Mouse (Mus musculus) heart, adult 2 months (tissue): ENCODE measurements around the gene Sipa1l2.

ENCODE experiments used
- CTCF ChIP-seq: fragments of 200-600 bp; IDR thresholded peaks from 2 replicates; pipeline ENCODE4 v1.8.1; 2022; ENCODE audit warnings: antibody characterized with exemption, mild to moderate bottlenecking, moderate library complexity
- EP300 ChIP-seq: fragments of 200-500 bp; IDR thresholded peaks from 2 replicates; pipeline ENCODE4 v1.6.1; 2011; ENCODE audit warnings: low read depth, low read length, control low read depth; ENCODE audit not compliant: insufficient read depth
- POLR2A ChIP-seq: fragments of 200-500 bp; IDR thresholded peaks from 2 replicates; pipeline ENCODE4 v1.6.1; 2011; ENCODE audit warnings: mild to moderate bottlenecking, low read depth, low read length, control low read depth; ENCODE audit not compliant: insufficient read depth

DNA sequence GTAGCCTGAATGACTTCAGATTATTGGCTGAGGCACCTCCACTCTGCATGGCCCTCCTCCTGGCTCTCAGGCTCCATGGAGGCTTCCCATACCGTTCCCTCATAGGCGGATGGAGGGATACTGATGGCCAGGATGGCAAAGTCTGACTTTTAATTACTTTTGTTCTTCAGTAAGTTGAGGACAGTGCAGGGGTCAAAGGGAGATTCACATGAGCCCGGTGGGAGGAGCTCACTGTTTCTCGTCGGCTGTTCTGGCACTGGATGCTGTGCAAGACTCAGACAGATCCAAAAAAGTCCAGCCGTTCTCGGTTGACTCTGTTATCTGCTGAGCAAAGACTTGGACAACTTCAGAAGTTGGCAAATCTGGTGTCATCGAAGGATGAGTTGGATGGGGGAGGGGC, 155.0 kb downstream of the Sipa1l2 start:
- TF ChIP-seq EP300 (no peak), CTCF (no peak), POLR2A (no peak)
